ENCODE assay signal across 22 mouse cellular contexts in genomic region chr14:96174546-96174945, GRCm38 (mm10).
DNase-seq lines count a peak whose midpoint lies in the region; ATAC-seq and TF ChIP-seq lines count a peak whose summit lies in the region.
"Had no signal": no experiment of that assay in that cellular context is flagged by ENCODE, and none has a peak within 500 bp of the region (broad histone marks: within the 10 kb centered on the region; RNA-seq: fewer than 3 reads in every experiment).

No protein-coding gene starts in this region.

- no peak overlapping the region for H3K4me2 ChIP-seq in midbrain, embryonic 13.5 days (replicated peaks)

- H3K4me3 ChIP-seq in midbrain, embryonic 13.5 days (replicated peaks), result no peak overlapping the region
- H3K4me3 ChIP-seq in left cerebral cortex, adult 2 months, result no peak overlapping the region

- TF ChIP-seq CTCF in left cerebral cortex, adult 2 months (IDR thresholded peaks at IDR 0.05), result no peak

- H3K36me3 ChIP-seq in midbrain, embryonic 13.5 days, result no peaks in the 10 kb centered on the region
- H3K36me3 ChIP-seq: G1E had no signal

- H3K9me3 ChIP-seq in midbrain, embryonic 13.5 days, result no peaks in the 10 kb centered on the region
- H3K9me3 ChIP-seq: G1E had no signal

- intact Hi-C loops in left cerebral cortex, adult 2 months (cut with DNase I), result no loop called here

- ATAC-seq in midbrain, embryonic 13.5 days, result no peak
- ATAC-seq: activated CD4-positive, CD25-positive, alpha-beta regulatory T cell, adult 4 months; CD4-positive, CD25-positive, alpha-beta regulatory T cell, adult 4 months; Patski had no signal

- 89% methylated on average over 2 of the region's 2 CpGs for WGBS in midbrain, embryonic 13.5 days

- H3K27ac ChIP-seq in midbrain, embryonic 13.5 days, result no peak overlapping the region
- H3K27ac ChIP-seq in left cerebral cortex, adult 2 months, result no peak overlapping the region

- peak; percentile 75 for DNase-seq in Muller cell, postnatal 12 days (ENCODE audit: inconsistent ontology term)
- DNase-seq in retina, embryonic 14.5 days (ENCODE audit: low spot score), result peak; percentile 4
- peak; percentile 63 for DNase-seq in retina, postnatal 1 day
- no peak for DNase-seq in natural killer cell, adult 2 months (ENCODE audit: low spot score in 2 of 2)
- no peak for DNase-seq in left cerebral cortex, adult 2 months (ENCODE audit: extremely low spot score in 1 of 2, low spot score in 2 of 2)
- DNase-seq: adrenal gland, adult 2 months; adrenal gland, adult 8-10 months; adrenal gland, postnatal 10 days; adrenal gland, postnatal 14 days; adrenal gland, postnatal 25 days; adrenal gland, postnatal 36 days; B cell, adult 2 months; cerebellum, adult 11 months; cerebellum, adult 11-12 months; cerebellum, adult 18-20 months; cerebellum, adult 2 months had no signal

- no peaks in the 10 kb centered on the region for H3K4me1 ChIP-seq in midbrain, embryonic 13.5 days (replicated peaks)

- H3K9ac ChIP-seq in midbrain, embryonic 13.5 days (replicated peaks), result no peak overlapping the region

- H3K27me3 ChIP-seq in midbrain, embryonic 13.5 days, result no peaks in the 10 kb centered on the region
- H3K27me3 ChIP-seq: CH12.LX, Patski had no signal

Comparison
In these comparisons a context has a peak if more than half of its experiments do, and no peak if none do; other contexts are left out.
1. DNase-seq: peak in Muller cell, postnatal 12 days (single experiment), retina, embryonic 14.5 days (single experiment) and retina, postnatal 1 day (single experiment); none in natural killer cell, adult 2 months (0 of 2) and left cerebral cortex, adult 2 months (0 of 2).